ENCODE assay signal across 8 mouse cellular contexts in genomic region chr6:113377172-113377495, GRCm38 (mm10). TPM values are rescaled to one million over a fixed set of nuclear protein-coding genes. Genes with fewer than 3 reads are reported as not detected.
DNase-seq lines count a peak whose midpoint lies in the region; ATAC-seq and TF ChIP-seq lines count a peak whose summit lies in the region.

No protein-coding gene starts in this region.

- peak overlapping the region; percentile 96 for H3K9ac ChIP-seq in lung, embryonic 16.5 days (ENCODE audit: low read length)
- peak overlapping the region; percentile 87 for H3K9ac ChIP-seq in forebrain, embryonic 11.5 days (ENCODE audit: low read length)
- H3K9ac ChIP-seq in limb, embryonic 11.5 days (ENCODE audit: low read length): peak overlapping the region; percentile 87

- H3K4me3 ChIP-seq in lung, embryonic 16.5 days (ENCODE audit: low read length): peak overlapping the region; percentile 100
- peak overlapping the region; percentile 94 for H3K4me3 ChIP-seq in forebrain, embryonic 11.5 days (ENCODE audit: low read depth, low read length)
- peak overlapping the region; percentile 100 for H3K4me3 ChIP-seq in limb, embryonic 11.5 days (ENCODE audit: low read depth, low read length)
- H3K4me3 ChIP-seq in olfactory bulb, adult 2 months (ENCODE audit: insufficient read depth, low read depth, low read length): peak overlapping the region; percentile 87

- no peak for TF ChIP-seq POLR2A in olfactory bulb, adult 2 months (IDR thresholded peaks at IDR 0.05; ENCODE audit: insufficient read depth, low read depth, low read length)

- H3K27ac ChIP-seq in lung, embryonic 16.5 days (ENCODE audit: low read length): peak overlapping the region; percentile 99
- H3K27ac ChIP-seq in forebrain, embryonic 11.5 days (ENCODE audit: low read depth, low read length): peak overlapping the region; percentile 85
- peak overlapping the region; percentile 80 for H3K27ac ChIP-seq in limb, embryonic 11.5 days (replicated peaks; ENCODE audit: low read depth, low read length)
- peak overlapping the region; percentile 52; the same call in 1 of the 2 replicates for H3K27ac ChIP-seq in olfactory bulb, adult 2 months (ENCODE audit: insufficient read depth, low read depth, low read length)

- DNase-seq in lung, postnatal 36 days: no peak
- no peak for DNase-seq in forebrain, embryonic 11.5 days (ENCODE audit: low spot score)
- DNase-seq in limb, embryonic 11.5 days (ENCODE audit: low spot score): no peak
- no peak for DNase-seq in kidney, postnatal 25 days
- no peak for DNase-seq in adrenal gland, adult 18-20 months (ENCODE audit: low spot score in 2 of 2)

- H3K4me2 ChIP-seq in lung, embryonic 16.5 days (ENCODE audit: low read depth, low read length): peak overlapping the region; percentile 96
- peak overlapping the region; percentile 84 for H3K4me2 ChIP-seq in forebrain, embryonic 11.5 days (ENCODE audit: low read depth, low read length, severe bottlenecking)
- peak overlapping the region; percentile 96 for H3K4me2 ChIP-seq in limb, embryonic 11.5 days (ENCODE audit: low read depth, severe bottlenecking)

- no peak for TF ChIP-seq CTCF in olfactory bulb, adult 2 months (IDR thresholded peaks at IDR 0.05; ENCODE audit: insufficient read depth, low read depth, low read length)

- ATAC-seq in lung, embryonic 16.5 days (ENCODE audit: low read depth): no peak
- ATAC-seq in forebrain, embryonic 11.5 days (replicated peaks; ENCODE audit: low FRiP score): no peak
- ATAC-seq in limb, embryonic 11.5 days (ENCODE audit: insufficient number of reproducible peaks, low FRiP score, low TSS enrichment, low read depth): no peak
- no peak for ATAC-seq in frontal cortex, adult (ENCODE audit: low TSS enrichment)

- peaks cover 12% of the 10 kb centered on the region for H3K4me1 ChIP-seq in lung, embryonic 16.5 days (replicated peaks; ENCODE audit: control insufficient read depth, insufficient read depth, low read length)
- H3K4me1 ChIP-seq in forebrain, embryonic 11.5 days (replicated peaks; ENCODE audit: control insufficient read depth, insufficient read depth, low read length): peaks cover 4% of the 10 kb centered on the region
- peaks cover 8% of the 10 kb centered on the region; the same call in 1 of the 2 replicates for H3K4me1 ChIP-seq in limb, embryonic 11.5 days (ENCODE audit: control insufficient read depth, insufficient read depth, low read length)
- H3K4me1 ChIP-seq in olfactory bulb, adult 2 months (ENCODE audit: control insufficient read depth, insufficient read depth, low read length): peaks cover 5% of the 10 kb centered on the region; the same call in 1 of the 2 replicates

- H3K27me3 ChIP-seq in lung, embryonic 16.5 days (ENCODE audit: control insufficient read depth, insufficient read depth, low read depth, low read length): no peaks in the 10 kb centered on the region
- no peaks in the 10 kb centered on the region for H3K27me3 ChIP-seq in forebrain, embryonic 11.5 days (ENCODE audit: control insufficient read depth, insufficient read depth, low read length)
- H3K27me3 ChIP-seq in limb, embryonic 11.5 days (ENCODE audit: control insufficient read depth, insufficient read depth, low read length): no peaks in the 10 kb centered on the region

- WGBS in lung, embryonic 16.5 days: 6% methylated on average over 7 of the region's 7 CpGs
- 10% methylated on average over 7 of the region's 7 CpGs for WGBS in forebrain, embryonic 11.5 days
- 11% methylated on average over 7 of the region's 7 CpGs for WGBS in limb, embryonic 11.5 days
- 8% methylated on average over 7 of the region's 7 CpGs for WGBS in olfactory bulb, adult 2 months

- H3K36me3 ChIP-seq in lung, embryonic 16.5 days (ENCODE audit: control insufficient read depth, insufficient read depth, low read length): peaks cover 36% of the 10 kb centered on the region
- H3K36me3 ChIP-seq in forebrain, embryonic 11.5 days (ENCODE audit: control insufficient read depth, insufficient read depth, low read length): peaks cover 6% of the 10 kb centered on the region; the same call in 1 of the 2 replicates
- peaks cover 19% of the 10 kb centered on the region; the same call in 1 of the 2 replicates for H3K36me3 ChIP-seq in limb, embryonic 11.5 days (ENCODE audit: control insufficient read depth, insufficient read depth, low read length)

- H3K9me3 ChIP-seq in lung, embryonic 16.5 days (ENCODE audit: control insufficient read depth, low read length): no peaks in the 10 kb centered on the region
- no peaks in the 10 kb centered on the region for H3K9me3 ChIP-seq in forebrain, embryonic 11.5 days (ENCODE audit: control insufficient read depth, low read length)
- H3K9me3 ChIP-seq in limb, embryonic 11.5 days (ENCODE audit: control insufficient read depth, low read length): no peaks in the 10 kb centered on the region; the same call in 1 of the 2 replicates

RNA-seq across cellular contexts. Expression of gene Tada3, which starts 0.5 kb away (rescaled TPM):
- polyA plus RNA-seq in lung, embryonic 16.5 days (2015; fragmentation: Nextera tagmentation; extraction: Ambion mirVana): 52.6 and 54.3 TPM in 2 replicates
- 72.5 and 76.3 TPM in 2 replicates for polyA plus RNA-seq in forebrain, embryonic 11.5 days (2014; fragmentation: Nextera tagmentation; extraction: Ambion mirVana)
- 52.6 and 53.7 TPM in 2 replicates for polyA plus RNA-seq in limb, embryonic 11.5 days (2014; fragmentation: Nextera tagmentation; extraction: Ambion mirVana)
- polyA plus RNA-seq in olfactory bulb, adult 2 months (2012; ENCODE audit: insufficient read depth, insufficient read length, low replicate concordance, missing spikeins): not detected in 2 replicates
- 10 to 100 TPM; 31.9 to 36.1 TPM for total RNA-seq in adrenal gland, adult 18-20 months (2021)

RNA-seq across cellular contexts. Expression of gene Arpc4, which starts 0.8 kb away (rescaled TPM):
- polyA plus RNA-seq in lung, embryonic 16.5 days (2015; fragmentation: Nextera tagmentation; extraction: Ambion mirVana): 384 and 398 TPM in 2 replicates
- 180 and 182 TPM in 2 replicates for polyA plus RNA-seq in forebrain, embryonic 11.5 days (2014; fragmentation: Nextera tagmentation; extraction: Ambion mirVana)
- 186 and 197 TPM in 2 replicates for polyA plus RNA-seq in limb, embryonic 11.5 days (2014; fragmentation: Nextera tagmentation; extraction: Ambion mirVana)
- not detected in 2 replicates for polyA plus RNA-seq in olfactory bulb, adult 2 months (2012; ENCODE audit: insufficient read depth, insufficient read length, low replicate concordance, missing spikeins)
- 100 to 1,000 TPM; 184 to 190 TPM for total RNA-seq in adrenal gland, adult 18-20 months (2021)

RNA-seq across cellular contexts. Expression of gene Ttll3, which starts 11.9 kb away (rescaled TPM):
- polyA plus RNA-seq in lung, embryonic 16.5 days (2015; fragmentation: Nextera tagmentation; extraction: Ambion mirVana): 4.8 and 7.3 TPM in 2 replicates
- polyA plus RNA-seq in forebrain, embryonic 11.5 days (2014; fragmentation: Nextera tagmentation; extraction: Ambion mirVana): 5.1 and 6.0 TPM in 2 replicates
- 2.1 and 3.0 TPM in 2 replicates for polyA plus RNA-seq in limb, embryonic 11.5 days (2014; fragmentation: Nextera tagmentation; extraction: Ambion mirVana)
- not detected in 2 replicates for polyA plus RNA-seq in olfactory bulb, adult 2 months (2012; ENCODE audit: insufficient read depth, insufficient read length, low replicate concordance, missing spikeins)
- 1 to 10 TPM; 3.0 to 4.0 TPM for total RNA-seq in adrenal gland, adult 18-20 months (2021)

RNA-seq across cellular contexts. Expression of gene Camk1, which starts 33.4 kb away (rescaled TPM):
- 105 and 109 TPM in 2 replicates for polyA plus RNA-seq in lung, embryonic 16.5 days (2015; fragmentation: Nextera tagmentation; extraction: Ambion mirVana)
- 47.8 and 52.5 TPM in 2 replicates for polyA plus RNA-seq in forebrain, embryonic 11.5 days (2014; fragmentation: Nextera tagmentation; extraction: Ambion mirVana)
- 62.2 and 62.6 TPM in 2 replicates for polyA plus RNA-seq in limb, embryonic 11.5 days (2014; fragmentation: Nextera tagmentation; extraction: Ambion mirVana)
- not detected in 2 replicates for polyA plus RNA-seq in olfactory bulb, adult 2 months (2012; ENCODE audit: insufficient read depth, insufficient read length, low replicate concordance, missing spikeins)
- 10 to 100 TPM; 53.1 to 55.4 TPM for total RNA-seq in adrenal gland, adult 18-20 months (2021)

RNA-seq across cellular contexts. Expression of gene Rpusd3, which starts 42.0 kb away (rescaled TPM):
- 18.0 and 21.5 TPM in 2 replicates for polyA plus RNA-seq in lung, embryonic 16.5 days (2015; fragmentation: Nextera tagmentation; extraction: Ambion mirVana)
- 26.7 and 28.5 TPM in 2 replicates for polyA plus RNA-seq in forebrain, embryonic 11.5 days (2014; fragmentation: Nextera tagmentation; extraction: Ambion mirVana)
- 34.9 and 39.0 TPM in 2 replicates for polyA plus RNA-seq in limb, embryonic 11.5 days (2014; fragmentation: Nextera tagmentation; extraction: Ambion mirVana)
- not detected in 2 replicates for polyA plus RNA-seq in olfactory bulb, adult 2 months (2012; ENCODE audit: insufficient read depth, insufficient read length, low replicate concordance, missing spikeins)
- 1 to 10 TPM; 6.3 to 8.5 TPM for total RNA-seq in adrenal gland, adult 18-20 months (2021)

Comparison
In these comparisons a context has a peak if more than half of its experiments do, and no peak if none do; other contexts are left out.
1. RNA of gene Tada3, which starts 0.5 kb away (polyA plus RNA-seq): 72.5 to 76.3 TPM in forebrain, embryonic 11.5 days, 52.6 to 54.3 TPM in lung, embryonic 16.5 days and 52.6 to 53.7 TPM in limb, embryonic 11.5 days; not detected in olfactory bulb, adult 2 months; every median in the first group is over 10 times any median in the second.
2. RNA of gene Arpc4, which starts 0.8 kb away (polyA plus RNA-seq): 384 to 398 TPM in lung, embryonic 16.5 days, 186 to 197 TPM in limb, embryonic 11.5 days and 180 to 182 TPM in forebrain, embryonic 11.5 days; not detected in olfactory bulb, adult 2 months; every median in the first group is over 100 times any median in the second.
3. Peak in every context shown above with its lines, with median percentiles within 50 percentile points of each other: H3K27ac ChIP-seq, H3K4me2 ChIP-seq, H3K4me3 ChIP-seq and H3K9ac ChIP-seq.